ENCODE assay signal across 7 mouse cellular contexts in the genomic region with DNA sequence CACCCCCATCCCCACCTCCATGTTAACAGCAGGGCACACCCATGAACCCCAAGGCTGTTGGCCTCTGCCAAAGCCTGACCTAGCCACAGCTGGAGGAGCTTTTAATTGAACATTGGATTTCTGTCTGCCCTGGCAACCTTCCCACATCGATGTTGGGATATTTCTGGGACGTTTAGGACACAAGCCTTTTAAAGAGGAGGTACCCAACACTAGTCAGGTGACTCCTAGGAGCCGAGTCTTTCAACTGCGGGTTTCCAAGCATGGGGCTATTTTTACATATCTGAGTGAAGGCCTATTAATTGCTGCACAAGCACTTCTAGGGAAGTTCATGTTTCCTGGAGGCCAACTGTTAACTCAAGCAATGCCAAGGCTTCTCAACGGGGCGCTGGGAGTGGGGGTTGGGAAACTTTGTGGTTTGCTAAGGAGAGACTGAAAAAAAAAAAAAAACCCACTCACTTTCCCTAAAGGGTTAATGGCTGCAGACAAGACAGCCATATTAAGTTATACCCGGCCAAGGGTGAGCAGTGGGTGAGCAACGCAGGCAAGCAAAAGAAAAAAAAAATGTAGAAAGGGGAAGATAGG.
DNase-seq lines count a peak whose midpoint lies in the region; ATAC-seq and TF ChIP-seq lines count a peak whose summit lies in the region.

No protein-coding gene starts in this region.

- H3K9ac ChIP-seq in midbrain, postnatal 0 days (replicated peaks; ENCODE audit: low read length, poor library complexity, severe bottlenecking): no peak overlapping the region
- no peak overlapping the region for H3K9ac ChIP-seq in midbrain, embryonic 15.5 days
- H3K9ac ChIP-seq in heart, embryonic 11.5 days (ENCODE audit: low read depth, low read length): no peak overlapping the region

- H3K27ac ChIP-seq in midbrain, postnatal 0 days (ENCODE audit: low read depth, low read length): no peak overlapping the region
- H3K27ac ChIP-seq in midbrain, embryonic 15.5 days: no peak overlapping the region
- peak overlapping the region; percentile 86 for H3K27ac ChIP-seq in heart, embryonic 11.5 days (ENCODE audit: low read depth, low read length)
- H3K27ac ChIP-seq in limb, embryonic 10.5 days: peak overlapping the region; percentile 87

- no peak overlapping the region for H3K4me3 ChIP-seq in midbrain, postnatal 0 days (ENCODE audit: low read depth, low read length)
- no peak overlapping the region for H3K4me3 ChIP-seq in midbrain, embryonic 15.5 days
- H3K4me3 ChIP-seq in heart, embryonic 11.5 days (ENCODE audit: low read depth, low read length): no peak overlapping the region
- no peak overlapping the region for H3K4me3 ChIP-seq in limb, embryonic 10.5 days

- WGBS in midbrain, postnatal 0 days: 28% methylated on average over 8 of the region's 8 CpGs
- 33% methylated on average over 8 of the region's 8 CpGs for WGBS in midbrain, embryonic 15.5 days
- WGBS in heart, embryonic 11.5 days (ENCODE audit: insufficient replicate concordance): 11% methylated on average over 8 of the region's 8 CpGs
- 40% methylated on average over 8 of the region's 8 CpGs for WGBS in limb, embryonic 10.5 days

- no peak for ATAC-seq in midbrain, postnatal 0 days (ENCODE audit: low FRiP score)
- ATAC-seq in midbrain, embryonic 15.5 days (replicated peaks): no peak
- ATAC-seq in heart, embryonic 11.5 days (replicated peaks; ENCODE audit: insufficient number of reproducible peaks, low FRiP score, low TSS enrichment): no peak

- H3K36me3 ChIP-seq in midbrain, postnatal 0 days (ENCODE audit: insufficient read depth, low read length): no peaks in the 10 kb centered on the region
- no peaks in the 10 kb centered on the region for H3K36me3 ChIP-seq in midbrain, embryonic 15.5 days (replicated peaks)
- H3K36me3 ChIP-seq in heart, embryonic 11.5 days (ENCODE audit: control insufficient read depth, insufficient read depth, low read length): no peaks in the 10 kb centered on the region
- H3K36me3 ChIP-seq in limb, embryonic 10.5 days: no peaks in the 10 kb centered on the region

- no peak overlapping the region for H3K4me2 ChIP-seq in midbrain, postnatal 0 days (ENCODE audit: low read depth, low read length, poor library complexity, severe bottlenecking)
- H3K4me2 ChIP-seq in midbrain, embryonic 15.5 days: no peak overlapping the region
- peak overlapping the region; percentile 37; the same call in 1 of the 2 replicates for H3K4me2 ChIP-seq in heart, embryonic 11.5 days

- no peak for TF ChIP-seq CTCF in midbrain, postnatal 0 days (IDR thresholded peaks at IDR 0.05)

- H3K9me3 ChIP-seq in midbrain, postnatal 0 days (ENCODE audit: low read length): no peaks in the 10 kb centered on the region
- no peaks in the 10 kb centered on the region for H3K9me3 ChIP-seq in midbrain, embryonic 15.5 days
- no peaks in the 10 kb centered on the region for H3K9me3 ChIP-seq in heart, embryonic 11.5 days (replicated peaks; ENCODE audit: control insufficient read depth, low read length)
- no peaks in the 10 kb centered on the region for H3K9me3 ChIP-seq in limb, embryonic 10.5 days (replicated peaks)

- no peaks in the 10 kb centered on the region for H3K27me3 ChIP-seq in midbrain, postnatal 0 days (ENCODE audit: insufficient read depth, low read length)
- H3K27me3 ChIP-seq in midbrain, embryonic 15.5 days (replicated peaks): no peaks in the 10 kb centered on the region
- H3K27me3 ChIP-seq in heart, embryonic 11.5 days (ENCODE audit: control insufficient read depth, insufficient read depth, low read length): no peaks in the 10 kb centered on the region
- no peaks in the 10 kb centered on the region for H3K27me3 ChIP-seq in limb, embryonic 10.5 days (ENCODE audit: low read depth, poor library complexity, severe bottlenecking)

- no peaks in the 10 kb centered on the region for H3K4me1 ChIP-seq in midbrain, postnatal 0 days (ENCODE audit: insufficient read depth, low read length)
- peaks cover 10% of the 10 kb centered on the region for H3K4me1 ChIP-seq in midbrain, embryonic 15.5 days
- H3K4me1 ChIP-seq in heart, embryonic 11.5 days (ENCODE audit: control insufficient read depth, insufficient read depth, low read length): peaks cover 38% of the 10 kb centered on the region
- H3K4me1 ChIP-seq in limb, embryonic 10.5 days: peaks cover 51% of the 10 kb centered on the region

- peak; percentile 29 for DNase-seq in midbrain, postnatal 0 days (ENCODE audit: low spot score)
- no peak for DNase-seq in limb, embryonic 10.5 days (ENCODE audit: low spot score)
- no peak for DNase-seq in c-Kit-positive CD71-positive TER-119-positive erythroid progenitor cells, embryonic 14.5 days (ENCODE audit: low spot score)
- DNase-seq in urinary bladder, postnatal 4 days (ENCODE audit: low spot score in 2 of 2): no peak
- DNase-seq in urinary bladder, postnatal 10 days (ENCODE audit: low spot score): no peak

Comparison
In these comparisons a context has a peak if more than half of its experiments do, and no peak if none do; other contexts are left out.
1. H3K27ac ChIP-seq: peak in heart, embryonic 11.5 days (single experiment) and limb, embryonic 10.5 days (single experiment); none in midbrain, postnatal 0 days (single experiment) and midbrain, embryonic 15.5 days (single experiment).